Mouse (Mus musculus): ENCODE results near the gene Ankrd12. TPM values are rescaled to one million over a fixed set of nuclear protein-coding genes. Genes with fewer than 3 reads are reported as not detected.

The Ankrd12 gene
- polyA plus RNA-seq, 1 experiment from 2014 or later: 167 TPM

DNA sequence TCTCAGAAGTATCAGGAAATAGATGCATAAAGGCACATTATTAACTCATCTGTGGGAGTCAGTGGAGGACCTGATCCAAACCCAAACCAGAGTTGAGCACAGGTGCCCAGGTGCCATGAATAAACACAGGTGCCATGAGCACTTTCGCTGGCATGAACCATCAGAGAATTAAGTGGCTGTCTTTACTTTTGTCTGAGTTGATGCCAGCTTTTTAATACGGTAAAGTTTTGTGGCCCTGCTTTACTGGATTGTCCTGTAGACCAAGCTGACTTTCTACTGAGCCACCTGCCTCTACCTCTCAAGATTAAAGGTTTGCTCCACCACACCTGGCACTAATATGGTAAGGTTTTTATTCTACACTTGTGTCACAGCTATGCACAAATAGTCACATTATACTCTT, 15.2 kb upstream of the Ankrd12 start:
- H3K9ac ChIP-seq (ENCODE audit: low read depth, low read length): no peak overlapping the region
- H3K4me2 ChIP-seq (ENCODE audit: low read length): no peak overlapping the region
- H3K27ac ChIP-seq (ENCODE audit: low read depth, low read length): no peak overlapping the region
- no peaks in the 10 kb centered on the region for H3K4me1 ChIP-seq (ENCODE audit: control insufficient read depth, insufficient read depth, low read depth, low read length)
- 92% methylated on average over 2 of the region's 2 CpGs for WGBS
- H3K27me3 ChIP-seq (replicated peaks; ENCODE audit: control insufficient read depth, insufficient read depth, low read length): no peaks in the 10 kb centered on the region
- no peak overlapping the region for H3K4me3 ChIP-seq (ENCODE audit: low read length)
- ATAC-seq: no peak
- no peaks in the 10 kb centered on the region for H3K9me3 ChIP-seq (ENCODE audit: control insufficient read depth, low read length)
- peaks cover 7% of the 10 kb centered on the region; the same call in 1 of the 2 replicates for H3K36me3 ChIP-seq (ENCODE audit: control insufficient read depth, insufficient read depth, low read length)

GRCm38 (mm10) chr17:66091392-66091791, 14.5 kb upstream of the Ankrd12 start:
- H3K4me2 ChIP-seq (ENCODE audit: low read length): no peak overlapping the region
- ATAC-seq: no peak
- 88% methylated on average over 2 of the region's 2 CpGs for WGBS

DNA sequence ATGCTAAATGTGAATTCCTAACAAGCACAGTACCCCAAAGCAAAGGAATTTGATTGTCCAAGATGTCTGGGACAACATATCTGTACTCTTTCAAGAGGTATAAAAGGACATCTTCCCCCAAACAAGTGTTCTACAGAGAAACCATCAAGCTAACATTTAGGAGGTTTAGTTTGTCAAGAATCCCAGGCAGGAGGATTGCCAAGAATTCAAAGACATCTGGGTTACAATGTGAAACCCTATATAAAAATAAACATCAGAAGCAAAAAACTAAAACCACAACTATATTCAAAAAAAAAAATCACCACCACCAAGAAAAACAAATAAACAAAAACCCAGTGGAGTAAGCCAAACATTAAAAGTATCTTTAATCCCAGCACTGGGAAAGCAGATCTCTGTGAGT, 13.4 kb upstream of the Ankrd12 start:
- Histone ChIP-seq H3K36me3 (ENCODE audit: control insufficient read depth, insufficient read depth, low read length) (peaks cover 11% of the 10 kb centered on the region), H3K27me3 (replicated peaks; ENCODE audit: control insufficient read depth, insufficient read depth, low read length) (no peaks in the 10 kb centered on the region)

More at GRCm38 (mm10) chr17:66091392-66091791, 14.5 kb upstream of the Ankrd12 start:
- Histone ChIP-seq H3K4me1 (ENCODE audit: control insufficient read depth, insufficient read depth, low read depth, low read length) (no peaks in the 10 kb centered on the region), H3K9ac (ENCODE audit: low read depth, low read length) (no peak overlapping the region), H3K4me3 (ENCODE audit: low read length) (no peak overlapping the region), H3K27me3 (replicated peaks; ENCODE audit: control insufficient read depth, insufficient read depth, low read length) (no peaks in the 10 kb centered on the region), H3K36me3 (ENCODE audit: control insufficient read depth, insufficient read depth, low read length) (peaks cover 8% of the 10 kb centered on the region; the same call in 1 of the 2 replicates), H3K27ac (ENCODE audit: low read depth, low read length) (no peak overlapping the region), H3K9me3 (ENCODE audit: control insufficient read depth, low read length) (no peaks in the 10 kb centered on the region)

GRCm38 (mm10) chr17:66085038-66085437, 8.1 kb upstream of the Ankrd12 start:
- H3K36me3 ChIP-seq (ENCODE audit: control insufficient read depth, insufficient read depth, low read length): peaks cover 14% of the 10 kb centered on the region
- no peak overlapping the region for H3K9ac ChIP-seq (ENCODE audit: low read depth, low read length)
- no peaks in the 10 kb centered on the region for H3K9me3 ChIP-seq (ENCODE audit: control insufficient read depth, low read length)
- H3K4me3 ChIP-seq (ENCODE audit: low read length): no peak overlapping the region
- H3K27ac ChIP-seq (ENCODE audit: low read depth, low read length): no peak overlapping the region
- 87% methylated on average over 1 of the region's 1 CpGs for WGBS
- no peak for ATAC-seq
- H3K4me2 ChIP-seq (ENCODE audit: low read length): no peak overlapping the region
- H3K4me1 ChIP-seq (ENCODE audit: control insufficient read depth, insufficient read depth, low read depth, low read length): no peaks in the 10 kb centered on the region
- no peaks in the 10 kb centered on the region for H3K27me3 ChIP-seq (replicated peaks; ENCODE audit: control insufficient read depth, insufficient read depth, low read length)

More for the DNA sequence above, 13.4 kb upstream of the Ankrd12 start:
- no peak overlapping the region for H3K9ac ChIP-seq (ENCODE audit: low read depth, low read length)
- no peaks in the 10 kb centered on the region for H3K9me3 ChIP-seq (ENCODE audit: control insufficient read depth, low read length)
- no peaks in the 10 kb centered on the region for H3K4me1 ChIP-seq (ENCODE audit: control insufficient read depth, insufficient read depth, low read depth, low read length)
- no peak overlapping the region for H3K4me3 ChIP-seq (ENCODE audit: low read length)
- no peak for ATAC-seq
- no peak overlapping the region for H3K4me2 ChIP-seq (ENCODE audit: low read length)
- no peak overlapping the region for H3K27ac ChIP-seq (ENCODE audit: low read depth, low read length)

- no peaks in the 10 kb centered on the region for H3K4me1 ChIP-seq (ENCODE audit: control insufficient read depth, insufficient read depth, low read depth, low read length)
- H3K4me2 ChIP-seq (ENCODE audit: low read length): no peak overlapping the region
- no peak overlapping the region for H3K9ac ChIP-seq (ENCODE audit: low read depth, low read length)
- peaks cover 17% of the 10 kb centered on the region for H3K36me3 ChIP-seq (ENCODE audit: control insufficient read depth, insufficient read depth, low read length)
- H3K27ac ChIP-seq (ENCODE audit: low read depth, low read length): no peak overlapping the region
- no peaks in the 10 kb centered on the region for H3K27me3 ChIP-seq (replicated peaks; ENCODE audit: control insufficient read depth, insufficient read depth, low read length)
- WGBS: 91% methylated on average over 1 of the region's 1 CpGs
- no peaks in the 10 kb centered on the region for H3K9me3 ChIP-seq (ENCODE audit: control insufficient read depth, low read length)
- H3K4me3 ChIP-seq (ENCODE audit: low read length): no peak overlapping the region
- no peak for ATAC-seq
Observed at GRCm38 (mm10) chr17:66084486-66084885, 7.6 kb upstream of the Ankrd12 start.

DNA sequence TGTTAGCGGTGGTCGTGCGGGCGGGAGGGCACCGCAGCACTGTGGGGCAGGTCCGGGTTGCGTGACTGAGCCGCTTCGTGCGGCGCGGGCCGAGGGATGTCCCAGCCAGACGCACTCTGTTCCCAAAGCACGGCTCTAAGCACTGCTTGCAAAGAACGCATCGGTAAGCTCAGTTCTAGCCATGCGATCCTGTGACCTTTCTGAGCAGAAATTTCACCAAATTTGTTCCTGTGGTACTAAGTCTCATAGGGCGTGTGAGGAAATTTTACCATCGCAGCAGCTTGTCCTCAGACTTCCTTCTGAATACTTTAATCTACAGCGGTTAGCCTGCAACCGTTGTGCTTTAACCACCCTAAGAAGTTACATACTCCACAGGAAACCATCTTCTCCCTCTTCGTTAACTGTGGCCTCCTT, 555 bp upstream of the Ankrd12 start:
- Histone ChIP-seq H3K4me1 (ENCODE audit: control insufficient read depth, insufficient read depth, low read depth, low read length) (peaks cover 15% of the 10 kb centered on the region), H3K36me3 (ENCODE audit: control insufficient read depth, insufficient read depth, low read length) (peaks cover 15% of the 10 kb centered on the region), H3K9ac (ENCODE audit: low read depth, low read length) (peak overlapping the region; percentile 96), H3K9me3 (ENCODE audit: control insufficient read depth, low read length) (no peaks in the 10 kb centered on the region), H3K27me3 (replicated peaks; ENCODE audit: control insufficient read depth, insufficient read depth, low read length) (no peaks in the 10 kb centered on the region), H3K27ac (ENCODE audit: low read depth, low read length) (peak overlapping the region; percentile 97), H3K4me2 (ENCODE audit: low read length) (peak overlapping the region; percentile 87), H3K4me3 (ENCODE audit: low read length) (peak overlapping the region; percentile 96)
- ATAC-seq: peak; percentile 75
- under 1% methylated on average over 21 of the region's 23 CpGs for WGBS

GRCm38 (mm10) chr17:66076174-66076927, 538 bp downstream of the Ankrd12 start:
- WGBS: under 1% methylated on average over 68 of the region's 95 CpGs
- ATAC-seq: peak; percentile 85
- H3K9ac ChIP-seq (ENCODE audit: low read depth, low read length): peak overlapping the region; percentile 96
- H3K4me2 ChIP-seq (ENCODE audit: low read length): peak overlapping the region; percentile 74
- H3K36me3 ChIP-seq (ENCODE audit: control insufficient read depth, insufficient read depth, low read length): peaks cover 15% of the 10 kb centered on the region
- H3K9me3 ChIP-seq (ENCODE audit: control insufficient read depth, low read length): no peaks in the 10 kb centered on the region
- H3K4me1 ChIP-seq (ENCODE audit: control insufficient read depth, insufficient read depth, low read depth, low read length): peaks cover 15% of the 10 kb centered on the region
- H3K27me3 ChIP-seq (replicated peaks; ENCODE audit: control insufficient read depth, insufficient read depth, low read length): no peaks in the 10 kb centered on the region
- peak overlapping the region; percentile 97 for H3K27ac ChIP-seq (ENCODE audit: low read depth, low read length)
- peak overlapping the region; percentile 96 for H3K4me3 ChIP-seq (ENCODE audit: low read length)

DNA sequence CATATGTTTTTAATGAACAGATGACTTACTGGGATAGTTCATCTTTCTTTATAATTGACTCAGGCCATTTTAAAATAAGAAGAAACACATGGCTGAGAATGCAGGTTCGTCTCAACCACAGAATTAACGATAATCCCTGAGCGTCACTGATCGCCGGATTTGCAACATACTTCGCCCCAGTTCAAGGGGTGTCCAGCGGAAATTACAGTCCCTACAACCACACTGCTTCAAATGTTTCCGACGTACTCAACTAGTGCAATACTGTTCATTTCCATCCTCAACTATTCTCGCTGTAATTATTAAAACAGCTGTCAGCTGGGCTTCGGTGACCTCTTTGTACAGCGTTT, 1.1 kb downstream of the Ankrd12 start:
- H3K4me1 ChIP-seq (ENCODE audit: control insufficient read depth, insufficient read depth, low read depth, low read length): peaks cover 15% of the 10 kb centered on the region
- no peaks in the 10 kb centered on the region for H3K9me3 ChIP-seq (ENCODE audit: control insufficient read depth, low read length)
- 2% methylated on average over 12 of the region's 12 CpGs for WGBS
- H3K9ac ChIP-seq (ENCODE audit: low read depth, low read length): peak overlapping the region; percentile 96
- H3K4me2 ChIP-seq (ENCODE audit: low read length): peak overlapping the region; percentile 74
- H3K4me3 ChIP-seq (ENCODE audit: low read length): peak overlapping the region; percentile 96
- no peak for ATAC-seq
- H3K27ac ChIP-seq (ENCODE audit: low read depth, low read length): peak overlapping the region; percentile 97
- H3K27me3 ChIP-seq (replicated peaks; ENCODE audit: control insufficient read depth, insufficient read depth, low read length): no peaks in the 10 kb centered on the region
- peaks cover 15% of the 10 kb centered on the region for H3K36me3 ChIP-seq (ENCODE audit: control insufficient read depth, insufficient read depth, low read length)

GRCm38 (mm10) chr17:66073971-66074370, 2.9 kb downstream of the Ankrd12 start:
- Histone ChIP-seq H3K9me3 (ENCODE audit: control insufficient read depth, low read length) (no peaks in the 10 kb centered on the region), H3K27ac (ENCODE audit: low read depth, low read length) (no peak overlapping the region), H3K27me3 (replicated peaks; ENCODE audit: control insufficient read depth, insufficient read depth, low read length) (no peaks in the 10 kb centered on the region), H3K4me1 (ENCODE audit: control insufficient read depth, insufficient read depth, low read depth, low read length) (peaks cover 15% of the 10 kb centered on the region), H3K9ac (ENCODE audit: low read depth, low read length) (no peak overlapping the region), H3K4me3 (ENCODE audit: low read length) (no peak overlapping the region), H3K36me3 (ENCODE audit: control insufficient read depth, insufficient read depth, low read length) (0 out of 2 replicates have a peak, but pooled peaks cover 3% of the 10 kb centered on the region), H3K4me2 (ENCODE audit: low read length) (no peak overlapping the region)
- ATAC-seq: no peak
- 84% methylated on average over 7 of the region's 7 CpGs for WGBS
